Mouse (Mus musculus): ENCODE results near the gene Gm3164.
"Not testable (repeated sequence)": the region's sequence is repeated elsewhere in the genome, so short reads cannot be mapped to it uniquely, and the experiment has no call there.

The Gm3164 gene

GRCm38 (mm10) chr14:4414965-4415835, at the start of gene Gm3164:
Gene Gm3164 (plus strand): TSS chr14:4415448.
- DNase-seq (ENCODE audit: low spot score) = not testable (repeated sequence)

- DNase-seq (ENCODE audit: low spot score) = not testable (repeated sequence)
Observed at GRCm38 (mm10) chr14:4368991-4369390, 46.3 kb upstream of the Gm3164 start.

- DNase-seq (ENCODE audit: low spot score) = not testable (repeated sequence)
Observed at GRCm38 (mm10) chr14:4369691-4370090, 45.6 kb upstream of the Gm3164 start.

GRCm38 (mm10) chr14:4377871-4378270, 37.4 kb upstream of the Gm3164 start:
- not testable (repeated sequence) for DNase-seq (ENCODE audit: low spot score)

GRCm38 (mm10) chr14:4385606-4386005, 29.6 kb upstream of the Gm3164 start:
- not testable (repeated sequence) for DNase-seq (ENCODE audit: low spot score)

GRCm38 (mm10) chr14:4392841-4393530, 22.3 kb upstream of the Gm3164 start:
- not testable (repeated sequence) for DNase-seq (ENCODE audit: low spot score)

GRCm38 (mm10) chr14:4397226-4397625, 18.0 kb upstream of the Gm3164 start, which contains the start of gene Gm3159:
Gene Gm3159 (plus strand): TSS chr14:4397526.
- not testable (repeated sequence) for DNase-seq (ENCODE audit: low spot score)

GRCm38 (mm10) chr14:4398624-4399023, 16.6 kb upstream of the Gm3164 start:
- DNase-seq (ENCODE audit: low spot score) = not testable (repeated sequence)

GRCm38 (mm10) chr14:4400115-4400789, 15.0 kb upstream of the Gm3164 start:
- DNase-seq (ENCODE audit: low spot score) = not testable (repeated sequence)

- DNase-seq (ENCODE audit: low spot score) = not testable (repeated sequence)
Observed at GRCm38 (mm10) chr14:4401245-4401644, 14.0 kb upstream of the Gm3164 start.

- not testable (repeated sequence) for DNase-seq (ENCODE audit: low spot score)
Observed at GRCm38 (mm10) chr14:4403840-4404239, 11.4 kb upstream of the Gm3164 start.

GRCm38 (mm10) chr14:4409939-4410338, 5.3 kb upstream of the Gm3164 start:
- DNase-seq (ENCODE audit: low spot score) = not testable (repeated sequence)

GRCm38 (mm10) chr14:4430692-4431091, 15.4 kb downstream of the Gm3164 start, which contains the start of gene Gm3173:
Gene Gm3173 (plus strand): TSS chr14:4430992.
- not testable (repeated sequence) for DNase-seq (ENCODE audit: low spot score)

- DNase-seq (ENCODE audit: low spot score) = not testable (repeated sequence)
Observed at GRCm38 (mm10) chr14:4481445-4481844, 66.2 kb downstream of the Gm3164 start, which contains the start of gene Gm3182. Gene Gm3182 (plus strand): TSS chr14:4481745.
